Mouse (Mus musculus) embryo, embryonic 10.5 days (tissue): ENCODE data around the gene Adamtsl4.

ENCODE experiments used
- DNase-seq: peaks from one replicate; pipeline ENCODE4 v3.0.0-alpha.2; 2015; ENCODE audit warnings: low spot score

Adamtsl4 gene

GRCm38 (mm10) chr3:95632648-95633588 lies 54.8 kb downstream of the Adamtsl4 start:
- DNase-seq: peak; percentile 48

GRCm38 (mm10) chr3:95631304-95631703 lies 56.4 kb downstream of the Adamtsl4 start:
- no peak for DNase-seq

GRCm38 (mm10) chr3:95630856-95631255 lies 56.9 kb downstream of the Adamtsl4 start:
- DNase-seq: no peak

- no peak for DNase-seq
Measured at GRCm38 (mm10) chr3:95629755-95630154, 58.0 kb downstream of the Adamtsl4 start.

- DNase-seq: no peak
Measured at GRCm38 (mm10) chr3:95627763-95628162, 60.0 kb downstream of the Adamtsl4 start.
